Mouse (Mus musculus): ENCODE measurements around the gene Rtl5.

Rtl5 gene

GRCm38 (mm10) chrX:102066134-102066533 is 5.0 kb downstream of the Rtl5 start:
- peak; percentile 15 for DNase-seq (ENCODE audit: low read depth, low spot score)

GRCm38 (mm10) chrX:102065213-102065775 is 5.8 kb downstream of the Rtl5 start:
- no peak for DNase-seq (ENCODE audit: low read depth, low spot score)

GRCm38 (mm10) chrX:102064062-102064461 is 7.0 kb downstream of the Rtl5 start:
- DNase-seq (ENCODE audit: low read depth, low spot score): no peak

- no peak for DNase-seq (ENCODE audit: low read depth, low spot score)
Measured at GRCm38 (mm10) chrX:102060891-102061290, 10.2 kb downstream of the Rtl5 start.

GRCm38 (mm10) chrX:102060243-102060642 is 10.9 kb downstream of the Rtl5 start:
- DNase-seq (ENCODE audit: low read depth, low spot score): no peak

GRCm38 (mm10) chrX:102059437-102059836 is 11.7 kb downstream of the Rtl5 start:
- peak; percentile 55 for DNase-seq (ENCODE audit: low read depth, low spot score)

- no peak for DNase-seq (ENCODE audit: low read depth, low spot score)
Measured at GRCm38 (mm10) chrX:102054009-102054408, 17.1 kb downstream of the Rtl5 start.

GRCm38 (mm10) chrX:102053371-102053770 is 17.7 kb downstream of the Rtl5 start:
- no peak for DNase-seq (ENCODE audit: low read depth, low spot score)

- no peak for DNase-seq (ENCODE audit: low read depth, low spot score)
Measured at GRCm38 (mm10) chrX:102051225-102051624, 19.9 kb downstream of the Rtl5 start.

- no peak for DNase-seq (ENCODE audit: low read depth, low spot score)
Measured at GRCm38 (mm10) chrX:102050552-102050951, 20.6 kb downstream of the Rtl5 start.

GRCm38 (mm10) chrX:102042386-102042785 is 28.7 kb downstream of the Rtl5 start:
- no peak for DNase-seq (ENCODE audit: low read depth, low spot score)

- DNase-seq (ENCODE audit: low read depth, low spot score): no peak
Measured at GRCm38 (mm10) chrX:102041562-102041961, 29.5 kb downstream of the Rtl5 start.

- DNase-seq (ENCODE audit: low read depth, low spot score): no peak
Measured at GRCm38 (mm10) chrX:102037506-102037905, 33.6 kb downstream of the Rtl5 start.

GRCm38 (mm10) chrX:102036866-102037361 is 34.2 kb downstream of the Rtl5 start:
- no peak for DNase-seq (ENCODE audit: low read depth, low spot score)

- no peak for DNase-seq (ENCODE audit: low read depth, low spot score)
Measured at GRCm38 (mm10) chrX:102035671-102036070, 35.4 kb downstream of the Rtl5 start.

GRCm38 (mm10) chrX:102033566-102033965 is 37.5 kb downstream of the Rtl5 start:
- no peak for DNase-seq (ENCODE audit: low read depth, low spot score)

GRCm38 (mm10) chrX:102032431-102032830 is 38.7 kb downstream of the Rtl5 start:
- DNase-seq (ENCODE audit: low read depth, low spot score): no peak

- no peak for DNase-seq (ENCODE audit: low read depth, low spot score)
Measured at GRCm38 (mm10) chrX:102031851-102032250, 39.3 kb downstream of the Rtl5 start.

GRCm38 (mm10) chrX:102024976-102025375 is 46.1 kb downstream of the Rtl5 start:
- DNase-seq (ENCODE audit: low read depth, low spot score): no peak

GRCm38 (mm10) chrX:102019471-102020240 is 51.4 kb downstream of the Rtl5 start:
- no peak for DNase-seq (ENCODE audit: low read depth, low spot score)

GRCm38 (mm10) chrX:102018890-102019289 is 52.2 kb downstream of the Rtl5 start:
- no peak for DNase-seq (ENCODE audit: low read depth, low spot score)

GRCm38 (mm10) chrX:102017213-102017923 is 53.7 kb downstream of the Rtl5 start:
- DNase-seq (ENCODE audit: low read depth, low spot score): no peak
